Mouse (Mus musculus) spleen, embryonic (tissue): ENCODE data around the gene Zmat5.

Experiments used
- CTCF ChIA-PET: fragments of 350-600 bp; sonication (Branson Sonifier 250); formaldehyde crosslinking; loops from one replicate; lab custom pipeline; 2022; lab: Charles Lee

Zmat5 gene

DNA sequence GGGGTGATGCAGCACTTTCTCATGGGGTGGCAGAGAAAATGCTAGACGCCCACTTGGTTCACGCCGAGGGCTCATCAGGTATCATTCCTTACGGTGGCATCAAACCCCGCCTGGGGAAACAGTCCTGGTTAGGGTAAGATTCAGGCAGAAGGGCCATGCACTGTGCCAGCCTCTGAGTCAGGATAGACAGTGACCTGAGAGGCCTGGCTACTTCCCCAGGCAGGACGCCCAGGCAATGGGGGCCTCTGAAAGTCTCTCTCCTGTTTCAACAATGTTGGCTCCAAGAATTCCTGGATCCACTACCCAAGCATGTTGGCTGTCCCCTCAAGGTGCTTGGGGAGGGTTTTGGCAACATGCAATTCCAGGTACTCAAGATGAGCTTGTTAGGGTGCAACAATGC is 65.4 kb downstream of the Zmat5 start:
- CTCF ChIA-PET, result no interaction called here

DNA sequence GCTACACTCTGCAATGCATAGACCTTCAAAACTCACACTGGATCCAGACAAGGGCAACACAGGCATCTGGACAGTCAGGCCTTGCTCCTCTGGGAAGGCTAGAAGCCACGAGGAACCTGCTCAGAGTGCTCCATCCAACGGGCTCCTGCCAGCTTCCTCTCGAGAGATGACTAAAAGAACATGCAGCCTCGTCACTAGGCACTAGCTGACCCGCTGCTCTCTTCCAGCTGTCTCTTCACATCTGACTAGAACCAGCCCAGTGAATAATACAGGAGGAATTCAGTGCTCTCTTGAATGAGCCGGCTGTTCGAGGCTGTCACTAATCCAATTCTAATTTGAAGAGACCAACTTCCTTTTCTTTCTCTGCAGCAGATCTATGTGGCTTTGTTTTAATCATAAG is 67.3 kb downstream of the Zmat5 start:
- CTCF ChIA-PET, result no interaction called here

DNA sequence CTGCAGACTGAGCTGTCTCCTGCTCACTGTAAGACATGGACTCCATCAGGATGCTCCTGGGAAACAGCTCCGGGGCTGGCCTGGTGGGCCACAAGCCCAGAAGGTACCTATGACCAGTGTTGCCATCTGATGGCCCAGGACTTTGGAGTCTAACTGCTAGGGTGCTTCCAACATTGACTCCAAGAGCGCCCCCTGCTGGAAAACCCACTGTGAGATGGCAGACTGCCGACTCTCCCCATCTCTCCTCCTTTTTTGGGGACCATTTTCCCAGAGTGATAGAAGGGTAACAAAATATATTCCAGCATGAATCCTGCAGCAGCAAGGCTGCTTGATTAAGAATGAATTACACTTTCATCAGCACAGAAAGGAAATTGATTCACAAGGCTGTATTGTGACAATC is 68.4 kb downstream of the Zmat5 start:
- CTCF ChIA-PET, result interaction anchor here (1.4 kb wide), 1 partner anchor 16 kb away, joined by 7 read pairs; no protein-coding TSS in a partner anchor

DNA sequence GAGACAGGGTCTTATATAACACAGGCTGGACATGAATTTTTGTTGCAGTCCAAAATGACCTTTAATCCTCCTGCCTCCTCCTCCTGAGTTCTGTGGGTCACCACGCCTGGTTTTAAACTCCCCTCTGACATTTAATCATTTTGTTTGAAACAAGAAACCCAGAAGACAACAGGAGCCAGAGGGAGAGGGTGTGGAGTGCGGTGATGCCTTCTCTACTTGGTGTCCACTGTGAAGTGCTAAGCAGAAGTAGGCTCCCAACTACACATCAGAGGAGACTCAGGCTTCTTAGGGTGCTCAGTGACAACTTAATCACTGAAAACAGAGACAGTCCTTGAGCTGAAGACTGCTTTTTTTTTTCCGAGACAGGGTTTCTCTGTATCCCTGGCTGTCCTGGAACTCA is 76.4 kb downstream of the Zmat5 start:
- CTCF ChIA-PET, result no interaction called here

DNA sequence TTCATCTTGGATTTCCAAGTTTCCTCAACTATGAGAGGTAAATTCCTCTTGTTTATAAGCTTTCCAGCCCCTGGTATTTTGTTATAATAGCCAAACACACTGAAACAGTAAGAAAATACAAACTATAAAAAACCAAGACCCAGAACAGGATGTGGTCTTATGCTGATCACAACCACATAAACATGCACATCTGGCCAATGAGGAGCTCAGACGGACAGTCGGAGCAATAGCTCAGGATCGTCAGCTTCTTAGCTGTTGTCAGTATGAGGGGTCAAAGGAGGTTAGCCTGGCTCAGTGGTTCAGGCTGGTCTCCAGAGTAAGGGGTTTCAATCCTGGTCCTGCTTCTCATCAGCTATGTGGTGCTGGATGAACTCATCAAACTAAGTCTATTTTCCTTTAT is 78.6 kb downstream of the Zmat5 start:
- CTCF ChIA-PET, result no interaction called here

DNA sequence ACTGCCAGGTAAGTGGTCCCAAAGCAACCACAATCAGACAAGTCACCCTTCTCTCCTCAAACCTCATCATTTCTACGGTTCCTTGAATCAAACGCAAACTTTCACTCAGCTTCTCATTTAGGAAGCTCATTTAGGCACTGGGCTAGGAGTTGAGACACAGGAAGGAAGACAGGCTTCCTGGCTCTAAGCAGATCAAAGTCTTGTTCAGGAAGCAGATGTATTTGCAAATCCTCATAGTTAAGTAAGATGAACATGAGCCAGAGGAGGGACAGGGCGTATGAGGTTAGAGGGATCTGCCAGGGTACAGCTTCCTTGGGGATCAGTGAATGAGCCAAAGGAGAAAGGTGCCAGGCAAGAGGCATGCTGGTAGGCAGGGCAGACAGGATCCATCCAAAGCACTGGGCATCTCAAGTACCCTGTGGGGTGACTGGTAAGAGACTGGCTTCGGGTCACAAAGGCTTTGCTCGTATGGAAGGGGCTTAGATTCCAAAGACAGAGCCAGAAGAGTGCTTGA is 80.2 kb downstream of the Zmat5 start:
- CTCF ChIA-PET, result no interaction called here
